Comparison of ENCODE assay signal across 16 mouse cellular contexts in genomic region chr5:50751358-50751757, GRCm38 (mm10).
"Had no signal": no experiment of that assay in that cellular context is flagged by ENCODE, and none has a peak within 500 bp of the region (broad histone marks: within the 10 kb centered on the region; RNA-seq: fewer than 3 reads in every experiment).

No protein-coding gene starts in this region.

- ATAC-seq: intestine, embryonic 15.5 days had no signal

- H3K27me3 ChIP-seq: intestine, embryonic 15.5 days; kidney, embryonic 15.5 days; liver, embryonic 13.5 days had no signal

- H3K27ac ChIP-seq: intestine, embryonic 15.5 days; kidney, embryonic 15.5 days; left cerebral cortex, adult 2 months; liver, embryonic 13.5 days; stomach, postnatal 0 days had no signal

- H3K9me3 ChIP-seq: intestine, embryonic 15.5 days; kidney, embryonic 15.5 days; liver, embryonic 13.5 days had no signal

- H3K4me3 ChIP-seq: intestine, embryonic 15.5 days; kidney, embryonic 15.5 days; left cerebral cortex, adult 2 months; liver, embryonic 13.5 days had no signal

- DNase-seq: kidney, adult 11 months; kidney, adult 8-10 months; kidney, postnatal 10 days; kidney, postnatal 36 days; layer of hippocampus, postnatal 36 days; liver, embryonic 13.5 days; lung, adult 2 months; lung, postnatal 14 days; lung, postnatal 4 days; thymus, adult 2 months; thymus, postnatal 14 days; thymus, postnatal 4 days had no signal

- H3K4me2 ChIP-seq: intestine, embryonic 15.5 days; kidney, embryonic 15.5 days; liver, embryonic 13.5 days had no signal

- H3K9ac ChIP-seq: intestine, embryonic 15.5 days; kidney, embryonic 15.5 days; liver, embryonic 13.5 days had no signal

- H3K4me1 ChIP-seq: intestine, embryonic 15.5 days; kidney, embryonic 15.5 days; liver, embryonic 13.5 days had no signal

- H3K36me3 ChIP-seq: intestine, embryonic 15.5 days; kidney, embryonic 15.5 days; liver, embryonic 13.5 days had no signal
